Mouse (Mus musculus) megakaryocyte, embryonic 14.5 days (primary cell): ENCODE results near the gene Scube1.

Experiments used
- FLI1 ChIP-seq: IDR thresholded peaks from 2 replicates; pipeline ENCODE4 v1.6.1; 2012; ENCODE audit warnings: low read length, inconsistent platforms, mixed read lengths
- GATA1 ChIP-seq: IDR thresholded peaks from 3 replicates; pipeline ENCODE4 v1.6.1; 2012; ENCODE audit warnings: mixed read lengths, low read length, inconsistent platforms, borderline replicate concordance

- TF ChIP-seq GATA1 (no peak), FLI1 (no peak)
Measured at GRCm38 (mm10) chr15:83765388-83766029, 40.7 kb upstream of the Scube1 start.
